Mouse (Mus musculus) brain, embryonic 14.5 days (tissue): ENCODE data around the gene Hist1h2ah.

Experiments used
- CTCF ChIP-seq: fragments of 200-500 bp; IDR thresholded peaks from 2 replicates; pipeline ENCODE4 v1.5.1; 2012; ENCODE audit warnings: inconsistent platforms, mild to moderate bottlenecking, moderate library complexity, borderline replicate concordance; ENCODE audit not compliant: insufficient read depth, insufficient read length; ENCODE audit errors: extremely low read depth
- POLR2A ChIP-seq: fragments of 200-500 bp; IDR thresholded peaks from 2 replicates; pipeline ENCODE4 v1.6.1; 2012; ENCODE audit warnings: mild to moderate bottlenecking, inconsistent platforms, borderline replicate concordance; ENCODE audit not compliant: poor library complexity, insufficient read depth, insufficient read length, severe bottlenecking; ENCODE audit errors: extremely low read depth

- TF ChIP-seq CTCF (no peak), POLR2A (no peak)
These were observed 37.0 kb downstream of the Hist1h2ah start for GRCm38 (mm10) chr13:21998412-21998811.
